Mouse (Mus musculus): ENCODE measurements around the gene Ppm1h. TPM values are rescaled to one million over a fixed set of nuclear protein-coding genes. Genes with fewer than 3 reads are reported as not detected.
"Not testable (repeated sequence)": the region's sequence is repeated elsewhere in the genome, so short reads cannot be mapped to it uniquely, and the experiment has no call there.

Ppm1h gene
- polyA plus RNA-seq, 1 experiment from 2014 or later = 2.2 TPM

DNA sequence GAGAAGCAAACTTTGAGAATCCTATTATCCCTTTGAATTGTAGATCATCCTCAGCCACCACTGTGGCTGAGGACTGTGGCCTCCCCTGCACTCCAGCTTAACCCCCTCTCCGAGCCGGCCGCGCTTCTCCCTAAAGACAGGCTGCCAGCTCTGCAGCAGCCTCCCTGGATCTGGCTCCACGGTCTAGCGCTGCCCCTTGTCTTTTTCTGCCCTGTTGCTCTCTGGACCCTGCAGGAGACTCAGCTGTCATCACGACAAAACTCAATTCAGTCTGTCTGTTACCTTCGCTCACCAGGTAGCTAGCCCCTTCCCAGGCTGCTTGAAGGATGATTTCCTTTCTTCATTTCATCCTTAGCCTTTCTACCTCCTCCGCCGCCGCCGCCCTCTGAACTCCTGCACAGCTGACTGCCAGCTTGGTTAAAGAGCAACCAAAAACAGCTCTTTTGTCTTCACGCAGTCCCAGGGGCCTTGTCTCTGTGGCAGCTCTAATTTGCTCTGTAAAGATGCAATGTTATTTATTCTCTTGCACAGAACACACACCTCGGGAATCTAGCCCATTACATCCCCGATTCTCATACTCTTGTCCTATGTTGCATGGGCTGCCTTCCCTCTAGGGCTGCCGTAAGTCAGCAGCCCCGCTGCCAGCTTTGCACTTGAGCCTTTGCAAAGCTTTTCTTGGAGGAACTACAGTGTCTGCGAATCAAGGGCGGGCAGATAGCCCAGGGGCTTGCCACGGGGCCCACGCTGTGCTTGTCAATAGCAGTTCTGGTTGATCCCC is 285.1 kb downstream of the Ppm1h start:
- H3K4me2 ChIP-seq = peak overlapping the region; percentile 27; the same call in 1 of the 2 replicates
- H3K4me3 ChIP-seq (replicated peaks) = no peak overlapping the region
- no peaks in the 10 kb centered on the region for H3K4me1 ChIP-seq (replicated peaks)
- no peak overlapping the region for H3K9ac ChIP-seq
- H3K27ac ChIP-seq (replicated peaks) = no peak overlapping the region
- no peaks in the 10 kb centered on the region for H3K9me3 ChIP-seq (replicated peaks)
- WGBS (ENCODE audit: insufficient replicate concordance) = 14% methylated on average over 21 of the region's 21 CpGs
- H3K27me3 ChIP-seq = peaks cover 19% of the 10 kb centered on the region
- ATAC-seq (ENCODE audit: insufficient read depth) = no peak
- H3K36me3 ChIP-seq (replicated peaks) = no peaks in the 10 kb centered on the region

DNA sequence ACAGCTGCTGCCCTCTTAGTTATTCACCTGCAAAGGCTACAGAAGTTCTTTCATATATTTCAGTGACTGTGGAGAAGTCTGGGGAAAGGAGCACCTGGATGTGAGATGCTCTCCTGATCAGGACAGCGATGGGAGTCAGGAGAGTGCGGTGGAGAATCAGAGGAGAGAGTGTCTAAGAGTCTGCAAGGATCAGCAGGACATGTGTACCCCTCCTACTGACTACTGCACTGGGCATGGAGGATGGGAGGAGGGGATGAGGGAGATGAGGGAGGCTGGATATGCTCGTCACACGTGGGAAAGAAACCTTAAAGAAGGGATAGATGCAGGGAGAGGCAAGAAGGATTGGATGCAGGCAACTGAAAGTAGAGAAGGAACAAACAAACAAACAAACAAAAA is 285.7 kb downstream of the Ppm1h start:
- H3K4me3 ChIP-seq (replicated peaks) = no peak overlapping the region
- no peak overlapping the region for H3K27ac ChIP-seq (replicated peaks)
- no peak overlapping the region for H3K9ac ChIP-seq
- H3K4me1 ChIP-seq (replicated peaks) = no peaks in the 10 kb centered on the region
- no peak for ATAC-seq (ENCODE audit: insufficient read depth)
- H3K36me3 ChIP-seq (replicated peaks) = no peaks in the 10 kb centered on the region
- H3K27me3 ChIP-seq = peaks cover 19% of the 10 kb centered on the region
- H3K4me2 ChIP-seq = no peak overlapping the region
- 33% methylated on average over 4 of the region's 4 CpGs for WGBS (ENCODE audit: insufficient replicate concordance)
- no peaks in the 10 kb centered on the region for H3K9me3 ChIP-seq (replicated peaks)

DNA sequence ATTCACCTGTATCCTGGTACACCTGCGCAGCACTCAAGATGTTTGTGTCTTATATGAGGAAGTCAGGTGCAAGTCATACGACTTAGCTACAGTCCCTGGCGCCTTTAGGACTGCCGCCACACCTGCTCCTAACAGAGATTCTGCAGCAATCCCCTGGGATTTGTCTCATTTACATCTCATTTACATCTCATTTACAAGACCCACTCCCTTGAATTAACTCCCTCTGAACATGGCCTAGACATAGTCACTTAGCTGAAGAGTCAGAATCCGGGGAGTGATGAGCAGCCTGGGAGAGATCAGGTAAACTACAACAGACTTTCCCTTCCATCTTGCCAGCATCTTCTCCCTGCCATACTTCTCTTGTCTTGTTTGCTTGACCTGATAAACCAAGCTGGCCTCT is 287.1 kb downstream of the Ppm1h start:
- H3K27me3 ChIP-seq = peaks cover 19% of the 10 kb centered on the region
- not testable (repeated sequence) for H3K36me3 ChIP-seq (replicated peaks); H3K4me3 ChIP-seq (replicated peaks); H3K4me1 ChIP-seq (replicated peaks); H3K9me3 ChIP-seq (replicated peaks); H3K27ac ChIP-seq (replicated peaks); H3K4me2 ChIP-seq; ATAC-seq (ENCODE audit: insufficient read depth); H3K9ac ChIP-seq
- 73% methylated on average over 5 of the region's 5 CpGs for WGBS (ENCODE audit: insufficient replicate concordance)

DNA sequence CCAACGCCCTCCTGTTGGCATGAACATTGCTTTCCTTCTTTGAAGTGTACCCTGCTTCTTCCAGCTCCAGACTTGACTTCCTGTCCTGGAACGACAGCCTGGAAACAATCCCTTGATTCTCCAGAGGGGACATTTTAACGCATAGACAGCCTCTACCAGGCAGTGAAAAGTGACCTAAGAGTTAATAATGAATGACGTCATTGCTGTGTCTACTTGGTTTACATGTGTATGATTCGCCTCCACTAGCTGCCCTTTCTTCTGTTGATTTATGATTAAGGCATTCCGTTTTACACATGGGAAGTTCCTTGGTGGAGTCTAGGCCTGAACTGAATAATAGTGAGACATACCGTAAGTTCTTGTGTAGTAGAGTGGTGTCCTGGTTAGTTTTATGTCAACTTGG is 287.9 kb downstream of the Ppm1h start:
- Histone ChIP-seq H3K27me3 (peaks cover 19% of the 10 kb centered on the region), H3K4me1 (replicated peaks) (no peaks in the 10 kb centered on the region), H3K4me2 (no peak overlapping the region), H3K4me3 (replicated peaks) (no peak overlapping the region), H3K27ac (replicated peaks) (no peak overlapping the region), H3K9ac (no peak overlapping the region), H3K9me3 (replicated peaks) (no peaks in the 10 kb centered on the region), H3K36me3 (replicated peaks) (no peaks in the 10 kb centered on the region)
- WGBS (ENCODE audit: insufficient replicate concordance) = 53% methylated on average over 7 of the region's 7 CpGs
- no peak for ATAC-seq (ENCODE audit: insufficient read depth)

DNA sequence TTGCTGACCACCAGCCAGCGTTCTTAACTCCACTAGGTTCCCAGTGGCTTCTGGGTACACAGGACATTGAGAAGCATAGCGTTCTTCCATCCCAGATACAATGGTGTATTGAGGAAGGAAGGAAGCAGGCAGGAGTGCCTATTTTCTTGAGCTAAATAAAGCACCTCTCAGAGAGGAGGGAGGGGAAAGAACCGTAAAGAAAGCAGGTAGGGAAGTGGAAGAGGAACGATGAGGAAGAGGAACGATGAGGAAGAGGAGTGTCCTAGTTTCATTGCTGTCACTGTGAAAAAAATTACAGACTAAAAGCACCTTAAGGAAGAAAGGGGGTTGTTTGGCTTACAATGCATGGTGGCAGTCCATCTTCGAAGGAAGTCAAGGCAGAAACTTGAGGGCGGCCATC is 291.6 kb downstream of the Ppm1h start:
- no peak overlapping the region for H3K9ac ChIP-seq
- H3K27ac ChIP-seq (replicated peaks) = no peak overlapping the region
- no peaks in the 10 kb centered on the region for H3K9me3 ChIP-seq (replicated peaks)
- no peak overlapping the region for H3K4me2 ChIP-seq
- WGBS (ENCODE audit: insufficient replicate concordance) = 39% methylated on average over 7 of the region's 7 CpGs
- H3K4me1 ChIP-seq (replicated peaks) = no peaks in the 10 kb centered on the region
- no peaks in the 10 kb centered on the region for H3K27me3 ChIP-seq
- no peak overlapping the region for H3K4me3 ChIP-seq (replicated peaks)
- no peaks in the 10 kb centered on the region for H3K36me3 ChIP-seq (replicated peaks)
- ATAC-seq (ENCODE audit: insufficient read depth) = no peak

DNA sequence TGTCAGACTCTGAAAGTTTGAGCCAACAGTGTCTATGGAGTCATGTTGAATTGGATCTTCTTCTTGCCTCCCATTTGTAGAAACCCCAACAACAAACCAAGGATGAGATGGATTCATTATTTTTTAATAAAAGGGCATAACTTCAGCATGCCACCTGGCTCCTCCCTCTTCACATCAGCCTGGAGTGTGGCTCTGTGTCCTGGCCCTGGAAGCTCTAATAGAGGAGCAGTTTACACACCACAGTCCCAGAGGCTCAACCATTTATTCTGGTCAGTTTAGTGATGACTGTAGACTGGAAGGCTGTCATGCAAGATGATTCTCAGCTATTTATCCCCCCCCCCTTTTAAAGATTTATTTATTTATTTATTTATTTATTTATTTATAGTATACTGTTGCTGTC is 294.7 kb downstream of the Ppm1h start:
- no peak overlapping the region for H3K9ac ChIP-seq
- H3K9me3 ChIP-seq (replicated peaks) = no peaks in the 10 kb centered on the region
- ATAC-seq (ENCODE audit: insufficient read depth) = no peak
- H3K4me1 ChIP-seq (replicated peaks) = peaks cover 5% of the 10 kb centered on the region; the same call in 1 of the 2 replicates
- H3K4me2 ChIP-seq = no peak overlapping the region
- no peak overlapping the region for H3K4me3 ChIP-seq (replicated peaks)
- H3K27me3 ChIP-seq = no peaks in the 10 kb centered on the region
- no peaks in the 10 kb centered on the region for H3K36me3 ChIP-seq (replicated peaks)
- no peak overlapping the region for H3K27ac ChIP-seq (replicated peaks)

DNA sequence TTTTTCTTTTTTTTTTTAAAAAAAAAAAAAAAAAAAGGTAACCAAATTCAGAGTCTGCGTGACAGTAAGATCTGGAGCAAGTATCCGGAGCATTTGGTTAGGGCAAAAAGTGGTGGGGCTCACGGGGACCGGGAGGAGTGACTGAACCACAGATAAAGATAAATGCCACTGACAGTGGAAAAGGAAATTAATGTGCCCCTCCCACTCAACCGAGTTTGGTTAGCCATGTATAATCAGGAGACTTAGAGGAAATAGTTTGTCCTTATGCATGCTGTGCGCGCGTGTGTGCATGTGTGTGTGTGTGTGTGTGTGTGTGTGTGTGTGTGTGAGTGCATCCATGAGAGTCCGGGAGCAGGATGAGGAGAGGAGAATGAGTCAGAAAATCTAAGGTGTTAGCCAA is 297.5 kb downstream of the Ppm1h start:
- WGBS (ENCODE audit: insufficient replicate concordance) = 30% methylated on average over 9 of the region's 9 CpGs
- no peak for ATAC-seq (ENCODE audit: insufficient read depth)
- H3K9me3 ChIP-seq (replicated peaks) = no peaks in the 10 kb centered on the region

DNA sequence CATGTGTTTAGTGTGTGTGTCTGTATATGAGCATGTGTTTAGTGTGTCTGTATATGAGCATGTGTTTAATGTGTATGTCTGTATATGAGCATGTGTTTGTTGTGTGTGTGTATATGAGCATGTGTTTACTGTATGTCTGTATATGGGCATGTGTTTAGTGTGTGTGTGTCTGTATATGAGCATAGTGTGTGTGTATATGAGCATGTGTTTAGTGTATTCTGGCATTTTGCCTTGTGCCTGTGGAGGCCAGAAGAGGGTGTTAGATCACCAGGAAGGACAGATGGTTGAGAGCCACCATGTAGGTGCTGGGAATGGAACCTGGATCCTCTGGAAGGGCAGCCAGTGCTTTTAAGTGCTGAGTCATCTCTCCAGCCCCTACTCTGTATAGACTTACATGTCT is 300.8 kb downstream of the Ppm1h start:
- Histone ChIP-seq H3K36me3 (replicated peaks) (peaks cover 21% of the 10 kb centered on the region; the same call in 1 of the 2 replicates), H3K9ac (no peak overlapping the region), H3K4me3 (replicated peaks) (no peak overlapping the region), H3K27ac (replicated peaks) (no peak overlapping the region), H3K9me3 (replicated peaks) (no peaks in the 10 kb centered on the region), H3K4me1 (replicated peaks) (peaks cover 22% of the 10 kb centered on the region), H3K27me3 (no peaks in the 10 kb centered on the region), H3K4me2 (no peak overlapping the region)
- no peak for ATAC-seq (ENCODE audit: insufficient read depth)

More for the DNA sequence above, 297.5 kb downstream of the Ppm1h start:
- H3K4me3 ChIP-seq (replicated peaks) = no peak overlapping the region
- peaks cover 6% of the 10 kb centered on the region; the same call in 1 of the 2 replicates for H3K36me3 ChIP-seq (replicated peaks)
- peaks cover 5% of the 10 kb centered on the region; the same call in 1 of the 2 replicates for H3K4me1 ChIP-seq (replicated peaks)
- H3K27me3 ChIP-seq = no peaks in the 10 kb centered on the region
- no peak overlapping the region for H3K4me2 ChIP-seq
- H3K9ac ChIP-seq = no peak overlapping the region
- no peak overlapping the region for H3K27ac ChIP-seq (replicated peaks)

DNA sequence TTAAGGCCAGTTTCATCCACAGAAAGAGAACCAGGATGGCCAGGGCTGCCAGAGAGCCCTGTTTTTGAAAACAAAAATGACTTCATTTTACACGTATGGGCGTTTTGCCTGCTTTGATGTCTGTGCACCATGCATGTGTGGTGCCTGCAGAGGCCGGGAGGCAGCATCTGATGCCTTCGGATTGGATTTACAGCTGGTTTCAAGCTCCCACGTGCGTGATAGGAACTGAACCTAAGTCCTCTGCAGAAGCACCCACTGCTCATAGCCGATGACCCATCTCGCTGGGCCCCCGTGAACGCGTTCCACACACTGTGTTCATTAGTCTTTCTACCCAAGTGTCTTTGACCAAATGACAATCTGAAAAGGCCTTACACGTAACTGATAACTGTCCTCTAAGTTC is 301.6 kb downstream of the Ppm1h start:
- Histone ChIP-seq H3K27ac (replicated peaks) (no peak overlapping the region), H3K36me3 (replicated peaks) (peaks cover 21% of the 10 kb centered on the region; the same call in 1 of the 2 replicates), H3K9me3 (replicated peaks) (no peaks in the 10 kb centered on the region), H3K4me3 (replicated peaks) (no peak overlapping the region), H3K27me3 (no peaks in the 10 kb centered on the region), H3K4me1 (replicated peaks) (peaks cover 23% of the 10 kb centered on the region), H3K4me2 (no peak overlapping the region), H3K9ac (no peak overlapping the region)
- ATAC-seq (ENCODE audit: insufficient read depth) = no peak
- 90% methylated on average over 12 of the region's 12 CpGs for WGBS (ENCODE audit: insufficient replicate concordance)

DNA sequence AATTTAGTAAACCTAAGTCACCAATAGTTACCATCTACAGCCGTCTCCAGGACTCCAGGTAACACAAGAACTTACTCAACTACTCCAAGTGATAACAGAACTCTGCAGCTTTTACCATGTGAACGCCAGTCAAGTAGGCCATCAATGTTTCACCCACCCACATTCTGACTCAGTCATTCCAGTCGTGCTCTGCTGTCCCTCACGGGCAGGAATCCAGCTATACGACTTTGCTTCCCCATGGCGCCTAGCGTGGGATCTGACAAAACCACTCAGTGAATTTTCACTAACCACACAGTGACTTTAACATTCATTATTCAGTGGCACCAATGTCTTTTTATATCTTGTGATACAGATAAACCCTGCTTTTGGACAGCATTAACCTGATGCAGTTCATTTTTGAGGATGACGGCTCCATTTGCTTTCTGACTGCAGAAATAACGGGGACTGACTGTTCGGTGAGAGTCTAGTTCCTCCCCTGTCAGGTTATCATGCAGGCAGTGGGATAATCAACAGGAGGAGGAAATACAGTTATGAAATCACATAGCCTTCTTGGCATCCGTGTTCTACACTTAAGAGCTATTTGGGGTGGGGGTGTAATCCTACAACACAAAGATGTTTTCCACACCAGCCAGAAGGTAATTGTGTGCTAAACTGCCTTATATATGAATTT is 304.5 kb downstream of the Ppm1h start:
- peaks cover 21% of the 10 kb centered on the region; the same call in 1 of the 2 replicates for H3K36me3 ChIP-seq (replicated peaks)
- no peak for ATAC-seq (ENCODE audit: insufficient read depth)
- H3K4me3 ChIP-seq (replicated peaks) = peak overlapping the region; percentile 97
- peak overlapping the region; percentile 78 for H3K4me2 ChIP-seq
- peaks cover 36% of the 10 kb centered on the region for H3K4me1 ChIP-seq (replicated peaks)
- WGBS (ENCODE audit: insufficient replicate concordance) = 55% methylated on average over 11 of the region's 11 CpGs
- H3K9ac ChIP-seq = no peak overlapping the region
- no peak overlapping the region for H3K27ac ChIP-seq (replicated peaks)
- H3K9me3 ChIP-seq (replicated peaks) = no peaks in the 10 kb centered on the region
- no peaks in the 10 kb centered on the region for H3K27me3 ChIP-seq

DNA sequence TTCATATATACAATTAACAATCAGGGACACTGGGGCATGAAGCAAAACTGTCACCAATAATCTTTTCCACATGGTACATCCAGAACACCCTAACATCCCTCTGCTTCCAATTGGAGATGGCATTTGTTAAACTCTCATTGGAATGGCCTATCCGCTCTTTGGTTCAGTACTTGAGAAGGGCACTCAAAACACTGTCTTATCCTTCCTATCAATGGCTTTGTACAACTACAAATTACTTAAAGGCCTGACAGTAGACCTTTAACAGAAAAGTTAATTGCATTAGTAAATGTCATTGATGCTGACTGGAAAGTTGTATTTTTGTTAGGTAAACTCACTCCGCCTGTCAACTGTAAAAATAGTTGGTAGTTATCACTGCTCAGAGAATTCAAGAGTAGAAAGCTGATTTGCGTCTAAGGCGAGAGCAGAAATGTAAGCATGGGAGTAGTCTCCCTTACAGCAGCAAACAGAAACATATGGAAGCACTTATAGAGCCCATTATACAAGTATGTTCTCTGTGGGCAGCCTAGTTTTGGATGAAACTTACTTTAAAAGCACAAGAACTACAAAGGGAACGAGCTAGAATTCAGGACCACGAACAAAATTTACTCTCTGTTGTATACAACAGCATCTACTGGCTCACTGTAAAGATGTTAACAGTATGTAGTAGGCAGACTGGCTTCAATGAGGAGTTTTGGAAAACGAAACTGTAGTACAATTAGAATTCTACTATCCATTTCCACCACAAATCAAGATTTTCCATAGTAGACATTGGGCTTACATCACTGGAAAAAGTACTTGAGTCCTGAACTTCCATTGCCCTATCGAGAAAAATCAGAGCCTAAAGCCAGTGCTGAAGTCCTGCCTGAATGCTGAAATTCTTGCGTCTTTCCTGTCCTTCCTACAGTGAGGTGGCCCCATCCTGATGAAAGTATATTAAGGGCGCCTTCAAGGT is 305.3 kb downstream of the Ppm1h start:
- Histone ChIP-seq H3K27ac (replicated peaks) (peak overlapping the region; percentile 60), H3K9me3 (replicated peaks) (no peaks in the 10 kb centered on the region), H3K4me2 (peak overlapping the region; percentile 78), H3K9ac (peak overlapping the region; percentile 98), H3K36me3 (replicated peaks) (peaks cover 21% of the 10 kb centered on the region; the same call in 1 of the 2 replicates), H3K4me1 (replicated peaks) (peaks cover 40% of the 10 kb centered on the region), H3K27me3 (no peaks in the 10 kb centered on the region), H3K4me3 (replicated peaks) (peak overlapping the region; percentile 97)
- ATAC-seq (ENCODE audit: insufficient read depth) = no peak
- 38% methylated on average over 10 of the region's 10 CpGs for WGBS (ENCODE audit: insufficient replicate concordance)

All from liver, embryonic 15.5 days (tissue).